Mouse (Mus musculus): ENCODE data around the gene Mup5. TPM values are rescaled to one million over a fixed set of nuclear protein-coding genes. Genes with fewer than 3 reads are reported as not detected.

The Mup5 gene
- under 1 TPM in 1 of 2 experiments, not detected in 1; 0.63 TPM for polyA plus RNA-seq (2017; shearing (Covaris generic))

GRCm38 (mm10) chr4:61834952-61835708 lies at the start of gene Mup5:
TSS of gene Mup5 (minus strand) at chr4:61835233.

DNA sequence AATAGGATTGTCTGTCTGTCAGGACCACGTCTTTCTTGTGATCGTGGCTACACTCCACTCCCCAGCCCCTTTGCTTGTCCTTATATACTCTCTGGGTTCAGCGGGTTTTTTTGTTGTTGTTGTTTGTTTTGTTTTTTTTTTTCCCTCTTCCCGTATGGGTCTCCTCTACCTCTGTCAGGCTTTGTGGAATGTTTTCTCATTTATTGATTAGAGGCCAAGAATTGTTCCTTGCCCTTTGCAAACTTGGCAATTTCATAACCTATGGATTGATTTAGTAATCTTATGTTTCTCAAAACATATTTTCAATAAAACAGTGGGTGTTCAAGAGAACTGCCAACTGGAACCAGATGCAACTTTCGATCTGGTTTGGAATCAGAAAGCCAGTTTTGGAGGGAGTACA lies 52.9 kb downstream of the Mup5 start, which contains the start of gene Mup19:
Gene Mup19, minus strand, starts transcription at position 101 of the 400 bp plus-strand sequence.

Other genes with a start within 250 kb of the Mup5 start
- not detected for gene Mup17, start 239.4 kb downstream of the Mup5 start, polyA plus RNA-seq (2017; shearing (Covaris generic))
- not detected for gene Mup18, start 161.1 kb downstream of the Mup5 start, polyA plus RNA-seq (2017; shearing (Covaris generic))
- gene Mup19, start 53.0 kb downstream of the Mup5 start, polyA plus RNA-seq (2017; shearing (Covaris generic)) = not detected
- gene Mup20, start 218.9 kb upstream of the Mup5 start, polyA plus RNA-seq (2017; shearing (Covaris generic)) = not detected

All from activated CD4-positive, CD25-positive, alpha-beta regulatory T cell (primary cell).